Mouse (Mus musculus) testis, adult 2 months (tissue): ENCODE data around the gene Dmap1.

Experiments used
- CTCF ChIP-seq: fragments of 200-500 bp; IDR thresholded peaks from 2 replicates; pipeline ENCODE4 v1.5.1; 2012; ENCODE audit warnings: low read depth, mild to moderate bottlenecking, inconsistent platforms, low read length, moderate library complexity; ENCODE audit not compliant: control insufficient read depth, insufficient read depth, insufficient replicate concordance
- POLR2A ChIP-seq: fragments of 200-500 bp; IDR thresholded peaks from 2 replicates; pipeline ENCODE4 v1.6.1; 2012; ENCODE audit warnings: low read depth, mild to moderate bottlenecking, inconsistent platforms, low read length, moderate library complexity; ENCODE audit not compliant: control insufficient read depth

- TF ChIP-seq CTCF, result no peak
- no peak for TF ChIP-seq POLR2A
These were observed 27.9 kb downstream of the Dmap1 start for GRCm38 (mm10) chr4:117654016-117654702.
